Mouse (Mus musculus): ENCODE measurements at regions not wholly inside any gene's neighbourhood (a gene's known extent, or its start where the extent isn't known, plus 50 kb on each side); places are given as distances from the start of the nearest gene placed in this dataset.
A peak's percentile ranks its signal among the peaks of the same experiment; 100 is the strongest.

- no peak overlapping the region for H3K4me2 ChIP-seq (ENCODE audit: low read depth, severe bottlenecking)
- H3K4me1 ChIP-seq (ENCODE audit: control insufficient read depth, insufficient read depth, low read length), result no peaks in the 10 kb centered on the region
- peaks cover 32% of the 10 kb centered on the region for H3K27me3 ChIP-seq (ENCODE audit: control insufficient read depth, insufficient read depth, low read length)
- no peak overlapping the region for H3K4me3 ChIP-seq (ENCODE audit: low read depth, low read length)
- H3K27ac ChIP-seq (replicated peaks; ENCODE audit: low read depth, low read length), result no peak overlapping the region
- under 1% methylated on average over 30 of the region's 30 CpGs for WGBS
- no peaks in the 10 kb centered on the region for H3K36me3 ChIP-seq (ENCODE audit: control insufficient read depth, insufficient read depth, low read length)
- no peaks in the 10 kb centered on the region for H3K9me3 ChIP-seq (ENCODE audit: control insufficient read depth, low read length)
- no peak for ATAC-seq (ENCODE audit: insufficient number of reproducible peaks, low FRiP score, low TSS enrichment, low read depth)
- no peak overlapping the region for H3K9ac ChIP-seq (ENCODE audit: low read length)
- DNase-seq (ENCODE audit: low spot score), result peak; percentile 54
These were observed 123.9 kb downstream of the Tmem161b start for GRCm38 (mm10) chr13:84345791-84346511.

DNA sequence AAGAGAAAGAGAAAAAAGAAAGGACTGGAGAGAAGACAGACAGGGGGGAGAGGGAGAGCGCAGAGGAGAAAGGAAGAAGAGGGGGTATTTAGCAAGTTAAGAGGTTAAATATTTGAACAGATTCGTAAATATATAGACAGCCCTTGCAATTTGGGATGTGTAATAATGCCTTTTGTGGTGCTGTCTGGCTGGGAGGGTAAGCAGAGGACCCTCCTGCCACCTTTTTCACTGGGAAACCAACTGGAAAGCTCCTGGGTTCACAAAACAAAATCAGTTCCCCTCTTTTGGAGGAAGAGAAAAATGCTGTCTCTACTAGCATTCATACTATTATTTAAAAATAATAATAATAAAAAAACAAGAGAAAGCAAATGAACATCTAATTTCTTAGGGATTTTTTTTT is 124.5 kb downstream of the Tmem161b start:
- Histone ChIP-seq H3K4me1 (ENCODE audit: control insufficient read depth, insufficient read depth, low read length) (no peaks in the 10 kb centered on the region), H3K27ac (replicated peaks; ENCODE audit: low read depth, low read length) (no peak overlapping the region), H3K9me3 (ENCODE audit: control insufficient read depth, low read length) (no peaks in the 10 kb centered on the region), H3K4me3 (ENCODE audit: low read depth, low read length) (no peak overlapping the region), H3K36me3 (ENCODE audit: control insufficient read depth, insufficient read depth, low read length) (no peaks in the 10 kb centered on the region), H3K4me2 (ENCODE audit: low read depth, severe bottlenecking) (no peak overlapping the region), H3K27me3 (ENCODE audit: control insufficient read depth, insufficient read depth, low read length) (peaks cover 32% of the 10 kb centered on the region), H3K9ac (ENCODE audit: low read length) (no peak overlapping the region)
- WGBS, result 4% methylated on average over 2 of the region's 2 CpGs
- ATAC-seq (ENCODE audit: insufficient number of reproducible peaks, low FRiP score, low TSS enrichment, low read depth), result no peak
- DNase-seq (ENCODE audit: low spot score), result no peak

- H3K36me3 ChIP-seq (ENCODE audit: control insufficient read depth, insufficient read depth, low read length), result no peaks in the 10 kb centered on the region
- no peak overlapping the region for H3K27ac ChIP-seq (replicated peaks; ENCODE audit: low read depth, low read length)
- peak; percentile 41 for DNase-seq (ENCODE audit: low spot score)
- H3K9me3 ChIP-seq (ENCODE audit: control insufficient read depth, low read length), result no peaks in the 10 kb centered on the region
- H3K27me3 ChIP-seq (ENCODE audit: control insufficient read depth, insufficient read depth, low read length), result peaks cover 32% of the 10 kb centered on the region
- no peak for ATAC-seq (ENCODE audit: insufficient number of reproducible peaks, low FRiP score, low TSS enrichment, low read depth)
- no peaks in the 10 kb centered on the region for H3K4me1 ChIP-seq (ENCODE audit: control insufficient read depth, insufficient read depth, low read length)
- H3K4me3 ChIP-seq (ENCODE audit: low read depth, low read length), result no peak overlapping the region
- WGBS, result 1% methylated on average over 21 of the region's 21 CpGs
- peak overlapping the region; percentile 77; the same call in 1 of the 2 replicates for H3K4me2 ChIP-seq (ENCODE audit: low read depth, severe bottlenecking)
- H3K9ac ChIP-seq (ENCODE audit: low read length), result no peak overlapping the region
These were observed 125.3 kb downstream of the Tmem161b start for GRCm38 (mm10) chr13:84347181-84347913.

DNA sequence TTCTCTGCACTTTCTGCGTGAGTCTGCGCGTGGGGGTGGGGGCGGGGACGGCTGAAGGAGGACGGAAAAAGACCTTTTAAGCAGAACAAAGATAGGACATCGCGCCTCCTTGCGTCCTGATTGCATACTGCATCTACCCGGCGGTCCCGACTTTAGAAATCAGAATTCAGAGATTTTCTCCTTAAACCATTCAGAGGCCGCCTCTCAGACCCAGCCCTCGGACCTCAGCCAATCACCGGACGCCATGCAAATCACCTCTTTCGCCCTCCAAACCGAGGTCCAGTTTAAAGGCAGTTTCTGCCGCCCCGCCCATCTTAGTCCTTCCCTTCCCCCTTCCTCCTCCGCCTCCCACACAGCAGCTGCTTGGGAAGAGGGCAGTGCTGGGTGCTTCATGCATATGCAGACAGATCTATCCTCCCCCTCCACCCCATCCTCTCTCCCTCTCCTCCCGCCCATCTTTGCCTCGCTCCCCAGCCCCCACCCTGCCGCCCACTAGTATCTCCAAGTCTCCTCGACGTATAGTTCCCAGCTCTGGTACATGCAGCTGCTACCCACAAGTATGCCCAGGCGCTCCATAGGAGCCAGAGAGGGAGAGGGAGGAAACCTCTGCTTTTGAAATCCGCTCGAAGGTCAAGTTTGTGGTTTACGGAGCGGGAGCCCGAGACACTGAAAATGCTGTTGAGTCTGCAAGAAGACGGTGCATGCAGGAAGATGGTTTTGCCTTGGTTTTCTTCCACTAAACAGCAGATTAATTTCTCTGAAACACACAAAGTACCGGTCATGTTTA is 126.0 kb downstream of the Tmem161b start:
- no peaks in the 10 kb centered on the region for H3K4me1 ChIP-seq (ENCODE audit: control insufficient read depth, insufficient read depth, low read length)
- peak overlapping the region; percentile 77 for H3K4me2 ChIP-seq (ENCODE audit: low read depth, severe bottlenecking)
- no peaks in the 10 kb centered on the region for H3K36me3 ChIP-seq (ENCODE audit: control insufficient read depth, insufficient read depth, low read length)
- no peak overlapping the region; the same call in 1 of the 2 replicates for H3K27ac ChIP-seq (replicated peaks; ENCODE audit: low read depth, low read length)
- no peaks in the 10 kb centered on the region for H3K9me3 ChIP-seq (ENCODE audit: control insufficient read depth, low read length)
- ATAC-seq (ENCODE audit: insufficient number of reproducible peaks, low FRiP score, low TSS enrichment, low read depth) (peak; percentile 97), DNase-seq (ENCODE audit: low spot score) (peak; percentile 94)
- H3K9ac ChIP-seq (ENCODE audit: low read length), result peak overlapping the region; percentile 38; the same call in 1 of the 2 replicates
- under 1% methylated on average over 34 of the region's 34 CpGs for WGBS
- H3K4me3 ChIP-seq (ENCODE audit: low read depth, low read length), result peak overlapping the region; percentile 35
- H3K27me3 ChIP-seq (ENCODE audit: control insufficient read depth, insufficient read depth, low read length), result peaks cover 32% of the 10 kb centered on the region

- Histone ChIP-seq H3K9me3 (ENCODE audit: control insufficient read depth, low read length) (no peaks in the 10 kb centered on the region), H3K9ac (ENCODE audit: low read length) (peak overlapping the region; percentile 38; the same call in 1 of the 2 replicates), H3K4me3 (ENCODE audit: low read depth, low read length) (peak overlapping the region; percentile 35), H3K4me1 (ENCODE audit: control insufficient read depth, insufficient read depth, low read length) (no peaks in the 10 kb centered on the region), H3K27me3 (ENCODE audit: control insufficient read depth, insufficient read depth, low read length) (peaks cover 27% of the 10 kb centered on the region), H3K4me2 (ENCODE audit: low read depth, severe bottlenecking) (peak overlapping the region; percentile 77), H3K27ac (replicated peaks; ENCODE audit: low read depth, low read length) (no peak overlapping the region; the same call in 1 of the 2 replicates), H3K36me3 (ENCODE audit: control insufficient read depth, insufficient read depth, low read length) (no peaks in the 10 kb centered on the region)
- WGBS, result under 1% methylated on average over 9 of the region's 9 CpGs
- DNase-seq (ENCODE audit: low spot score) (no peak), ATAC-seq (ENCODE audit: insufficient number of reproducible peaks, low FRiP score, low TSS enrichment, low read depth) (peak; percentile 10; the same call in 1 of the 2 replicates)
These were observed 126.5 kb downstream of the Tmem161b start for GRCm38 (mm10) chr13:84348701-84348975.

- ATAC-seq (ENCODE audit: insufficient number of reproducible peaks, low FRiP score, low TSS enrichment, low read depth) (no peak), DNase-seq (ENCODE audit: low spot score) (peak; percentile 52)
- under 1% methylated on average over 23 of the region's 23 CpGs for WGBS
- Histone ChIP-seq H3K36me3 (ENCODE audit: control insufficient read depth, insufficient read depth, low read length) (no peaks in the 10 kb centered on the region), H3K9me3 (ENCODE audit: control insufficient read depth, low read length) (no peaks in the 10 kb centered on the region), H3K4me1 (ENCODE audit: control insufficient read depth, insufficient read depth, low read length) (no peaks in the 10 kb centered on the region), H3K27ac (replicated peaks; ENCODE audit: low read depth, low read length) (no peak overlapping the region), H3K4me3 (ENCODE audit: low read depth, low read length) (peak overlapping the region; percentile 35), H3K4me2 (ENCODE audit: low read depth, severe bottlenecking) (peak overlapping the region; percentile 77), H3K27me3 (ENCODE audit: control insufficient read depth, insufficient read depth, low read length) (peaks cover 23% of the 10 kb centered on the region), H3K9ac (ENCODE audit: low read length) (no peak overlapping the region)
These were observed 127.1 kb downstream of the Tmem161b start for GRCm38 (mm10) chr13:84349001-84349720.

DNA sequence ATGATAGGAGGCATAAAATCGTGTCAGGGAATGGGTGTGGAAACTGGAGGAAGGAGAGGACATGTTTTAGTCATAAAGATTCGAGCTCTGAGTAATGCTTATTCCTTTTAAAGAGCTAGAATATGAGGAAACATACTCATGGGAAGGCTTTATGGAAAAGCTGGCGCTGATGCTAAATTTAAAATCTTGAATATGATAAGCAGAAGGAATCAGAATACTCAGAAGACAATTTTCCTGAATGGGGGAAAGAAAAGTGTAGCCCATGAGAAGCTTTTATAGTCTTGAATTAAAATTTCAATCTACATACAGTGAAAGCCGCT is 127.6 kb downstream of the Tmem161b start:
- Histone ChIP-seq H3K4me3 (ENCODE audit: low read depth, low read length) (peak overlapping the region; percentile 35; the same call in 1 of the 2 replicates), H3K27me3 (ENCODE audit: control insufficient read depth, insufficient read depth, low read length) (peaks cover 19% of the 10 kb centered on the region), H3K27ac (replicated peaks; ENCODE audit: low read depth, low read length) (no peak overlapping the region), H3K36me3 (ENCODE audit: control insufficient read depth, insufficient read depth, low read length) (no peaks in the 10 kb centered on the region), H3K9me3 (ENCODE audit: control insufficient read depth, low read length) (no peaks in the 10 kb centered on the region), H3K9ac (ENCODE audit: low read length) (no peak overlapping the region), H3K4me1 (ENCODE audit: control insufficient read depth, insufficient read depth, low read length) (no peaks in the 10 kb centered on the region), H3K4me2 (ENCODE audit: low read depth, severe bottlenecking) (peak overlapping the region; percentile 77)
- no peak for DNase-seq (ENCODE audit: low spot score)
- 36% methylated on average over 4 of the region's 4 CpGs for WGBS
- no peak for ATAC-seq (ENCODE audit: insufficient number of reproducible peaks, low FRiP score, low TSS enrichment, low read depth)

DNA sequence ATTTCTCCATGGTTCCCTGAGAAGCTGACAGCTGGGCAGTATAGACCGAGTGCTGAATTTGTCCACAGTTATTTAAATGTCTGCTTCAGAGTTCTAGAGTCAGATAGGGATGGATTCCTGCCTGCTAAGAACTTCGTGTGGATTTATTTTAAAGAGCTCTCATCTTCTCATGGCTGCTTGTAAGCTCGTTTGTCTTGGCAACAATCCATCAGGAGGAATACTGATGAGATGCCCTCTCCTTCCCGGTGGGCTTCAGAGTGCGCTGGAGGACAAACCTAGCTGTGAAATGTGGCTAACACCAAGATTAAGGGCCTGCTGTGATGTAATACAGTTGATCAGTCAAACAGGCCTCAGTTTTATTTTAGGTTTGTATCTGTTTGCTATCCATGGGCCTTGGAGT is 128.7 kb downstream of the Tmem161b start:
- H3K9ac ChIP-seq (ENCODE audit: low read length), result no peak overlapping the region
- no peaks in the 10 kb centered on the region for H3K36me3 ChIP-seq (ENCODE audit: control insufficient read depth, insufficient read depth, low read length)
- no peak for DNase-seq (ENCODE audit: low spot score)
- H3K9me3 ChIP-seq (ENCODE audit: control insufficient read depth, low read length), result no peaks in the 10 kb centered on the region
- 57% methylated on average over 5 of the region's 5 CpGs for WGBS
- ATAC-seq (ENCODE audit: insufficient number of reproducible peaks, low FRiP score, low TSS enrichment, low read depth), result no peak
- no peaks in the 10 kb centered on the region for H3K4me1 ChIP-seq (ENCODE audit: control insufficient read depth, insufficient read depth, low read length)
- H3K4me3 ChIP-seq (ENCODE audit: low read depth, low read length), result no peak overlapping the region
- H3K27ac ChIP-seq (replicated peaks; ENCODE audit: low read depth, low read length), result no peak overlapping the region
- H3K27me3 ChIP-seq (ENCODE audit: control insufficient read depth, insufficient read depth, low read length), result peaks cover 12% of the 10 kb centered on the region
- no peak overlapping the region for H3K4me2 ChIP-seq (ENCODE audit: low read depth, severe bottlenecking)

Measured in limb, embryonic 11.5 days (tissue).